Mouse (Mus musculus) adrenal gland, adult 2 months (tissue): ENCODE measurements at regions not wholly inside any gene's neighbourhood (a gene's known extent, or its start where the extent isn't known, plus 50 kb on each side); places are given as distances from the start of the nearest gene placed in this dataset.
A peak's percentile ranks its signal among the peaks of the same experiment; 100 is the strongest.

Source experiments
- DNase-seq: peaks from one replicate; pipeline ENCODE4 v3.0.0; 2021

DNA sequence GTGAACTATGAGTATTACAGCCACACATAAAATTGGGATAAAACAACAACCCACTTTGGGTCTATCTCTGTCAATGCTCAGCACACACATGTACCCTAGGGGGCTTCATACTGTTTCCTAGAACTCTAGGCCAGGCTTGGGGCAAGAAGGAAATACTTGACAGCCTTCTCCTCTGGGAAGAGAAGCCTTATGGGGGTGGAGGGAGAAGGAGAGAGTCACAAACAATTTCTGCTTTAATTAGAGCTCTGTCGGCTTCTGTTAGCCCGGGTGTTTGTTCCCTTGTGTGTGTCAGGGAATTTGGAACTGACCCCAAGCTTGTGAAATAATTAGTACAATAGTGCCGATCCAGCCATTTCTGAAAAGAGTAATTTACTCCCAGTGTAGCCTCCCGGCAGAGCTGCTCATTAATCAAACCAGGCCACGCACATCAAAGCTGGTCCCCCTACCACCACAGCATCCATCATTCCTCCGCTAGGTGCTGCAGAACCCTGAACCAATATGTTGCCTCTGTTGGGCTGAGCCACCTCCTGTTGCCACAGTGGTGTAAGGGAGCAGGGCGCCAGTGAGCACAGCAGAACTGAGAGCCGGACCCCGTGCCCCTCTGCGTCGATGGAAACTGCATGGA lies 307.3 kb downstream of the Tmem114 start:
- DNase-seq, result no peak

DNA sequence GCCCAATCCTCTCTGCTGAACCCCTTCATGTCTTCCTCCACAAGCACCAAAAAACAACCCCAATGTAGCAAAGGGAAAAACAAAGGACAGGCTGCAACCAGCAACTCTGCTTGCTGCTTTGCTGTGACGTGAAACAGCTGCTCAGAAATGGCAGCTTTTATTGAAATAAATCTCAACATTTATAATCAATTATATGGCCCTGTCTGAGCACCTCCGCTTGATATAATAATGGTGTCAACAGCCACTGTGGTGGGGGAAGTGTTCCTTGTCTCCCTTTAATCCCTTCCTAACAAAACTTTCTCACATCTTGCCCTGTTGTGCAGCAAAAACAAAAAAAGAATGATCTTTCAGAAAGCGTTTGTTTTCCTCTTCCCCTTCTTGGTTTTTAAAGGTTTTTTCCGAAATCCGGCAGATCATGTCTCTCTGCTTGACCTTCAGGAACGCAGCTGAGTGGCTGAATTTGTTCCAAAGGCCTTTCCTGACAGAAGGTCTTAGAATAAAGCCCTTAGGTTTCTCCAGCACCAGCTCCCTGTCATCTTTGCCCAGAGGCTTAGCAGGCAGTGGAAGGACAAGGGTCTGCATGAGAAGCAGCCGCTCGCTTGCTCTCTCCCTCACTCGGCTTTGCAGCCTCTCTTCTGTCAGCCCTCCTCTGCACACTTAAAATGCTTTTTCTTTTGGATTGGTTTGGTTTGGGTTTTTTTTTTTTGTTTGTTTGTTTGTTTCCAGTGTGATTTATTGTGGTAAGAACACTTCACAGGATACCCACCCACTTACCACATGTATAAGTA lies 313.4 kb downstream of the Tmem114 start:
- peak; percentile 19 for DNase-seq

DNA sequence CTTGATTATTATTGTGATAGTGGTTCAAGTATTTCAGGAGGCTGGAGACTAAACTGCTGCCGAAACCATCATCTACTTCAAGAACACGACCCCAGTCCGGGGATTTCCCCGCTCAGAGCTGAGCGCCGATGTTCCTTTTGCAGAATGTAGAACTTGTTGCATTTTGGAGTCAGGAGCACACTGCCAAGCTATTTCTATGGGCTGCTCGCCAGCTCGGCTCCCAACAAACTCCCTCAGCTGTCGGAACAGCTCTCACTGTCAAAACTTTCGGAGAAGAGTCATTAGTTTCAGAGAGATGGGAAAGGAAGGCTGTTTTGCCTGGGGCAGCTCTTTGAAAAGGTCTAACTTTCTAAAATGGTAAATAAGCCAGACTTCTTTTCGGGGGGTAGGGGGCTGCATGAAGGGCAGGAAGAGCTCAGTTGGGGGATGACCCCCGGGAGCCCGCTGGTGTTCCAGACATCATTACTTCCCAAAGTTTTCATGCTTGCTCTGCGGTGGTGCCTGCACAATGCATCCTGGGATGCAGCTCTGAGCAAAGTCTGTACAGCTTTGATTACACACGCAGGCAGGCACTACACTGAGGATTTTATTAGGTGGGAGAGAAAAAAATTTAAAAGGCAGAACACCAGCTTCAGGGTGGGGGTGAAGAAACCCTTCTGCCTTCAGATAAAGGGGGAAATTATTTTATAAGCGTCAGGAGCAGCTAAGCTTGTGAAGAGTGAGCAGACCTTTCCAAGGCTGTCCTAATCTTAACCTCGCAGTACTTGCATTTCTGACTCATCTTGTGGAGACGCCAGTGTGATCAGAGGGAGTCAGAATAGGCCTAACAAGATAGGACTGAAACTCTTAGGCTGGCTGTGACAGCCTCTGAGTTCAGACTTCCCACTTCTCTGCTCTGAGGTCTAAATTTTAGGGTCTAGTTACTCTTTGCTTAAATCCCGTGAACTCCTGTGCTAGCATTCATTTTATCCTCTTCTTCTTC lies 316.5 kb downstream of the Tmem114 start:
- DNase-seq, result peak; percentile 45

DNA sequence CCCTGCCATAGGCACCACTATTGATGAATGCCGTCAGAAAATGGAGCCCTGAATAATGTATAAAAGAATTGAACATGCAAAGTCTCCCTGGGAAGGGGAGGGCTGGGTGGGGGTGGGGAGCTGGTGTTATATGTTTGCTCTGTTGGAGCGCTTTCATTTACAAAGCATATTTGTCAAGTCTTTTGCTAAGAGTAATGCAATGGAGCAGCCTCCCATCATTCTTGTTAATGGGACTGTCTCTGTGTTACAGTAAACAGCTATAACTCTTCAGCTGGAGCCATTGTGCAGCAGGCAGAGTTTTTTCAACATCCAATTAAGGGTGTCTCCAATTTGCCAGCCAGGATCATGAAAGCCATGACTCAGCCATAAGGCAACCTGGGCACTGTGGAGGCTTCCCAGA lies 345.9 kb downstream of the Tmem114 start:
- no peak for DNase-seq

DNA sequence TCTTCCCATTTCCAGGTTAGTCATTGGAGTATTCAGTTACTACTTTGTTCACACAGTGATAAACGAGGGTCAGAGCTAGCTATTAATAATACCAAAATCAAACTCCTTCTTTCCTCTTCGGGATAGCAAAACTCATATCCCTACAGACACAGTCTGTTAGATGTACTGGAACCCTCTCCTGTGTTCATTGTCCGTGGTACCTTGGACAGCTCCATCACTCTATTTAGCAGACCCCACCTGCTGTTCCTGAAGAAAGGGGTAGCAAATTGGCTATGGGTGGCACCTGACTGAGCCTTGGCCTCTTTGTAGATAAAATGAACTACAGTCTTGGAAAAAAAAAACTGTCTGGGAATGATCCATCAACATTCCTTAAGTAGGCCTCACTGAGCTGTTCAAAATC lies 346.5 kb downstream of the Tmem114 start:
- DNase-seq, result no peak

DNA sequence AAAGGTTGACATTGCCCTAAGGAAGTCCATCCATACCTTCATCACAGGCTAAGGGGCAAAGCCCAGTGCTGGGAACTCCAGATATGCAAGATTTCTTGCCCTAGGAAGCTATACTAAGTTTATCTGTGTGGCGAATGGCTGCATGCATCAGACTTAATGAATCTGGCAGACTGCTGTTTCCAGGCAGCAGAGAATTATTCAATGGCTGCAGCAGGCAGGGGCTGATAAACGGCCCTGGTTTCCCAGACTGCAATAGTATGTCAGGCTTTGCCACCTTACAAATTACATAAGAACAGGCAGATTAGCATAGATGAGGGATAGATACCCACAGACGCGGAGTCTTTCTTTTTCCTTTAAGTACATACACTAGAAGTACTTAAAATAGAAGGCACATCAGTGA lies 350.2 kb downstream of the Tmem114 start:
- no peak for DNase-seq

DNA sequence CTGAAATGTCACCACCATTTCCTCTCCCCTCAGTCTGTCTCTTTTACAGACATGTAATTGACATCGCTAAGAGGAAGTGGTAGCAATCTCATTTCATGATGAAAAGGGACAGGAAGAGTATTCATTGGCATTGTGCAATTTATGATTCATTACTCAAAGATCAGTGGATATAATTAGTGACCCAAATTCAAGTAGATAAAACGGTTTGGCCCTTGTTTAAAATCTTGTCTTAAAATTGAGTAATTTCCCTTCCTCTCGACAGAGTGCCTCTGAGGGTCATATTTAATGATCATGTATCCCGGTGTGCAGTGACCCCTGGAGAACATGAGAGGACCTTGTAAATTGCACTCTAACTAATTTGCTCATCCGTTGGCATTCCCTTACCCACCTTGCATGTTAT lies 371.0 kb downstream of the Tmem114 start:
- DNase-seq, result no peak

DNA sequence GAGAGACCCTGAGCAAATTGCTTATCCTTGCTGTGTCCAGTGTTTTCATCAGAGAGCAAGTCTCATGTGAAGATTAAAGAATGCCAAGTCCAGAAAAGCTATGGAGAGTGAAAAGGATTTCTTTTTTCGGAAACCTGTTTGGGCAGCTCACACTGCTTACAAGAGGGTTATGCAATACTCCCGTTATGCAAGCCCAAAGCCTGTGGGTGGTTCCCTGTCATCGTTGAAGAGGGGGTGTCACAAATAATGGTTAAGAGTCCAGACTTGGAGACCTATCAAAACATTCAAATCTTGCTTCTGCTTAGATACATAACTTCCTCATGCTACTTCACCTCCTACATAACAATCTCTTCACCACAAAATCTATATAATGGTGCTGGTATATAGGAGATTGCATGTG lies 416.0 kb downstream of the Tmem114 start:
- peak; percentile 17 for DNase-seq

DNA sequence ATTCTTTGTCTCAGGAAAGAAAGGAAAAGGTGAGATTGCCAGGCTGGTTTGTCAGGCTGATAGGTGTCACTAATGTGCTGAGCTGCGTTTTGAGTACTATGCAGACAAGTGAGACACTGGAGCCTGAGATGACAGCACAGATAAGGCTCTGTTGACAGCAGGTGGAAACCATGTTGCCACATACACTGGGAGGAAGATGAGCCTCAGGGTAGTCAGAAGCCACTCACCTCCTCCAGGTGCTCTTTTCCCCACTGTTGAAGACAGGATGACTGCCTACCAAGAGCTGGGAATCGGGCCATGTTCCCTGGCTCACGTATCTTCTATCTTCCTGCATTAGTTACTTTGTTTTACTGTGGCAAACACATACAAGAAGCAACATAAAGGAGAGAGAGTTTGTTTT lies 418.3 kb downstream of the Tmem114 start:
- DNase-seq, result no peak

DNA sequence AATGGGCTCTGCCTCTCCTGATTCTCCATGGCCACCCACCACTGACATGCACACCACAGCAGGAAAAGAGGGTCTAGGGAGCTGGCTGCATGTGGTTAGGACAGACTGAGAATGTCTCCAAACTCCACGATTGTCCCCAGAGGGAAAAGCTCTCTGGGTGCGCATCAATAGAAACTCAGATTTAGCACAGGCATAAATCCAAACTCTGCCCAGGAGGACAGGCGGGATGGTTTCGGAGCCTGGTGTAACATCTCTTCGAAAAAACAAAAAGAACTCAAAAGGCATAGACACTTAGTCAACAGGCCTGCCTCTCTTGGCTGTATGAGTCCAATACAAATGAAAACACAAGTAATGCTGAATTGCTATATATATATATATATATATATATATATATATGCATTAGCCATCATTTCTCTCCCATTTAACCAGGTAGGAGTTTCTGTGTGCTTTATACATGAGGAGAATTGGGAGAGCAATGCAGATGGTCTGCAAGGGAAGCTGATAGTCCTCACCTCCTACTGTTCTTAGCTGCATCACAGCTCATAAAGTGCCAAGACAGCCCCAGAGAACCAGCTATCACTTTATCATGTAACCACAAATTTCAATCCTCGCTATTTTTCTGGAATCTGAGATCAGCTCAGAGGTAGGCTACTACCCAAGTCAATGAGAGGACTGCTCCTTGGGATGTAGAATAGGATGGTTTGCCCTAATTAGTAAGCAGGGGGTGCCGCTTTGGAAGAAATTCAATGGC lies 422.4 kb downstream of the Tmem114 start:
- no peak for DNase-seq

DNA sequence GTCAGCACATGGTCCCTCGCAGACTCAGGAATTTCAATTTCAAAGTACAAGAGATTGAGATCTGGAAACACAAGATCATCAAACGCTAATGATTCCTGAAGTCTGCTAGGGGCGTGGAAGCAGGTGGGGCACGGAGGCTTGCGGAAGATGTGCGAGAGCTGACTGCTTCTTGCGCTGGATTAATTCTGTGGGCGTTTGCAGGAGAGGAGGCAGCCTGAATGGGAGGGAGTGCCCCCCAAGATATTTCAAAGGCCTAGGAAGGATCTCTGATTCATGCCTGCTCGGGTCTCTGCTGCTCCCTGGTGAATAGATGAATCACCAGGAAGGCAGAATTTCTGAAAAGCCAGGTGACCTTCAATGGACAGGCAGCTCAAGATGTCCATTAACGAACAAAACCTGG lies 442.1 kb downstream of the Tmem114 start:
- peak; percentile 42 for DNase-seq

DNA sequence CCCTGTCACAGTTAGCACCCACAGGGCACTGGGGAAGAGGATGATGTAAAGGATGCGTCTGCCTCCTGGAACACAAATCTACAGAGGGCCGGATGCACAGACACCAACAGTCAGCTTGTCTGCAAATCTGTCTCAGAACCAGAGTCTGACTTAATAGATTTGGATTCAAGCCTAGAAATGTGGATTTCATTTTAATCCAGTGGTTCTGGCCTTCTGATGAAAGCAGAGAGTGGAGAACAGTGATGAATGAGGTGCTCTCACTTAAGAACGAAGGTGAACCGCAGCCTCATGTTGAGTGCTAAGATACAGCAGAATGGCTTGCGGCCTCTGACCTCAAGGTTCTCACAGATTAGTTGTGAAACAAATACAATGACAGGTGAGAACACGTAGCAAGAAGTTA lies 446.5 kb downstream of the Tmem114 start:
- no peak for DNase-seq

DNA sequence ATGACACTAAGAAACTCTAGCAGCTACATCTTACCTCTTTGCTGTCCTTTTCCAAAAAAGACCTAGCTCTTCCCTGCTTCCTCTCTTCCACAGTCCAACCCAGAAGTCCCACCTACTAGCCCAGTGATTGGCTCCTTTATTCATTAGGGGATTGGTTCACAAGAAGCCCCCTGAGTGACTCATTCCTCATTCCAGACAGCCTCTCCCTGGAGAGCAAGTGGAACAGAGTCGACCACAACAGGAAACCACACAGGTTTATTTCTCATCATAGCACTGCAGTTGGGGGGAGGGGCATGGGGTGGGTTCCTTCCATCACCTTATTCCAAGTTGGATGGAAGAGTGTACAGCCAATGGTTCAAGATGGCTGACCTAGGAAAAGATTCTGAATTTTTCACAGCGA lies 473.3 kb downstream of the Tmem114 start:
- DNase-seq, result no peak

DNA sequence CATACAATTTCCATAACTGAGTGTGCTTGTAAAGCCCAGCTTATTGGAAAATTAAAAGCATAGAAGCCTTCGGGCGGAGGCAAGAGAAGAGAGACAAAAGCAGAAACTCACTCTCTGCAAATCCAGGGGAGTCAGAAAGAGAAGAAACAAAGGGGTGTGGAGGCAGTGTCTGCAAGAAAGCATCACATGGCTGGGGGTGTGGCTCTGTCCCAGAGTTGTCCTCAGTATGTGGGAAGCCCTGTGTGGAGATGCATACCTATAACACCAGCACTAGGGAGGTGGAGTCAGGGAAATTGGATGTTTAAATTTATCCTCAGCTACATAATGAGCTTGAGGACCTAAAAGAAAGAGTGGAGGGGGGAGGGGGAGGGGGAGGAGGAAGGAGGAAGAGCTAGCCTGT lies 482.6 kb downstream of the Tmem114 start:
- no peak for DNase-seq

DNA sequence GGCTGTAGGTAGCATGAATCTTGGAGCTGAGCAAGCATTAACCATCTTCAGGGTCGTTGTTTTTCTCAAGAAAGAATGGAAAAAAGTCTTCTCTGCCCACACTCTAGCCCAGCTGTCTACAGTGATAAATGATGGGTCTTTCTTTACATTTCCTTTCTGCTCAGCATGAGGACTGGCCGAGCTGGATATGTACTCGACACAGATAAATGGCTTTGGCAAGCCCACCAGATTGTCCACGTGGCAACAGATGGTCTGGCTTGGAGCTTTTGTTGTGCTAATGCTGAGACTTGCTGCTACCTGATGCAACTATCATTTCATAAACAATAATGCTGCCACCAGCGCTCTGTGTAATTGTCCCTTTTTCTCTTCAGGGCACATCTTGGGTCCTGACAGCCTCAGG lies 487.8 kb downstream of the Tmem114 start:
- DNase-seq, result no peak

DNA sequence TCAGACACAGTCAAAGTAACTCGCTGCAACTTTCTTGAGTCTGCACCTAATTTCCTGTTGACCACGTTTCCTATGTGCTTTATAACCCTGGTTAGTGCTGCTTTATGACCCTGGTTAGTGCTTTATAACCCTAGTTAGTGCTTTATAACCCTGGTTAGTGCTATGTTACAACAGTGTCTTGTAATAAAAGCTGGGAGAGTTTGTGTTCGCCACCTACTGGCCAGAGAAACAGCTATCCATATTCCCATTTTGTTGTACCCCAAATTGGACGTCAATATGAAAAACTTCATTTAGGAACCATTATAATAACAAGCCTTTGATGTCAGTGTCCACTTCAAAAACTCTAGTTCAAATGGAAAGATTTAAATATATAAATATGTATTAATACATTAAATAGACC lies 492.6 kb downstream of the Tmem114 start:
- DNase-seq, result no peak

DNA sequence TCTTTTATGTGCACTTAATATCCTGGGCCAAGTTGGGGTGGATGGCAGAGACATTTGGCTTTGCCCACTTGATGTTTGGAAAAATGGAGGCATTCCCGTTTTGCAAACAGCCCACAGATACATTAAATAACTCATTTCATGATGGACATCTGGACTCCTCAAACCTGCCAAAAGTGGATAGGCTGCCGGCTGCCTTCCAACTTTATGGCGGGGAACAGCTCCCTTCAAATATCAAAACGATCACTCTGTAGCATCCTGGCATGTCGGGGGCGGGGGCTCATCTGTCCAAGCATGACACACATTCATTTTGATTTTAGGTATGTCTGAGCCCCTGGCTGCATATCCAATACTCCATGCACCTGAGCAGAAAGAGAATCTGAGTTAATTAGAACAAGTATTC lies 493.3 kb downstream of the Tmem114 start:
- no peak for DNase-seq

DNA sequence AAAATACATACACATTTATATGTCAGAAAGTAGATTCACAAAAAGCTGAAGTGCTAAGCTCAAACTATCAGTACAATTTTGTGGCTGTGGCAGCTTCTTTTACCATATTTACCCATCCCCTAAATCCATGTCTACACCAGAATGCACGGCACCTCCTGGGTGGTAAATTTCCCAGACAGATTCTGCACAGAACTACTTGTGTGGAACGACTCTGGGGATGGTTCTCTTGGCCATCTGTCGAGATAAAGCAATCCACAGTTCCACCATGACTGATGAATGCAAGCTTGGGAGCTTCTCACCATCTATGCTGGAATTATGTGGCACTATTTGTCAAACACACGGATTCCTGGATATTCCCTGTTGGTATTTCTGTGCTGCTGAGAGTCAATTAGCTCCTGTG lies 495.8 kb downstream of the Tmem114 start:
- no peak for DNase-seq

DNA sequence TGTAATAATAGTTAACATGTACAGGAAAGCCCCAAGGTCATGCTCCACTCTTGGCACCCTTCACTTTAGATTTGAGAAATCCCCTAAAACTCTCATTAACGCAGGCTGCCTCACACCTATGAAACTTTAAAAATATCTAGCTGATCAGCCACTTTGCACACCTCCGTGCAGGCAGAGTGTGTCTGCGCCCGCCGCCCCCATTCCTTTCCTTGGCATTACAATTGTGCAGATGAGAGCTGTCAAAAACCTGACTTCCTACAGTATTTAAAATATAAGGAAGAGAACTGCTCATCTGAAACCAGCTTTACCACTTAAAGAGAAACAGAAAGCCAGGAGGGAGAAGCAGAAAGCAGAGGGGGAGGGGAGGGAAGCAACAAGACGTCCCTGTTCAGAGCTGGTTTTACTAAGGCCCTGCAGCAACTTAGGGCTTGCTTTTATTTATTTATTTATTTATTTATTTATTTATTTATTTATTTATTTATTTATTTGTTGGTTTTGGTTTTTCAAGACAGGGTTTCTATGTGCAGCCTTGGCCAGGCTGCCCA lies 496.5 kb downstream of the Tmem114 start:
- no peak for DNase-seq

DNA sequence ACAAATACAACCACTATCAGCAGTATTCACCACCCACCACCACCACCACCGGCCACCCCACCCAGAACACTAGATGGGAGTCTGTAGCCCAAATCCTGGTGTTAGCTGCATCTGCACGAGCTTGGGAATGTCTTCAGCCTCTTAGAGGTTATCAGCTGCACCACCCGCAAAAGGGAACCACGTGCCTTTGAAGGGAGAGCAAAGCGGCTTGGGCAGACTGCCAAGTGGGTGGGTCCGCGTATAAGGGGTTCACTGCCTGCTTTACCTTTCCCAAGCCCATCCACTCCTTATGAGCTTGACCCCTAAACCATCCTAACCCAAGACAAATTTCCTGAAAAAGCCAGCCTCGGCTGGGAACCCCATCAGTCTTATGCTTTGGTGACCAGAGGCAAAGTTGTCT lies 497.2 kb downstream of the Tmem114 start:
- no peak for DNase-seq

DNA sequence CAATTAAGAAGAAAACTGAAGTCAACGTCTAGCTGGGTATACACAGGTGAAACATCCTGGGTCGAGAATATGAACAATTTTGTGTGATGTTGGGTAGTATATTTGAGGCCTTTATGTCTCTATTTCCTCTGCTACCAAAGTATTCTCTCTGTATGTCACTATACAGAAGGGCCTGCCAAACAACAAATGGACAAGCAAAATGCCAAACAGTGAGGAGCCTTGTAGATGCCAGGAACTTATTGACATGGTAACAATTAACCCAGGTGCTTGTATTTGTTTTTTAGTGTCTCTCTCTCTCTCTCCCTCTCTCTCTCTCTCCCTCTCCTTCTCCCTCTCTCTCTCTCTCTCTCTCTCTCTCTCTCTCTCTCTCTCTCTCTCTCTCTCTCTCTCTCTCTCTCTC lies 529.1 kb downstream of the Tmem114 start:
- DNase-seq, result no peak

DNA sequence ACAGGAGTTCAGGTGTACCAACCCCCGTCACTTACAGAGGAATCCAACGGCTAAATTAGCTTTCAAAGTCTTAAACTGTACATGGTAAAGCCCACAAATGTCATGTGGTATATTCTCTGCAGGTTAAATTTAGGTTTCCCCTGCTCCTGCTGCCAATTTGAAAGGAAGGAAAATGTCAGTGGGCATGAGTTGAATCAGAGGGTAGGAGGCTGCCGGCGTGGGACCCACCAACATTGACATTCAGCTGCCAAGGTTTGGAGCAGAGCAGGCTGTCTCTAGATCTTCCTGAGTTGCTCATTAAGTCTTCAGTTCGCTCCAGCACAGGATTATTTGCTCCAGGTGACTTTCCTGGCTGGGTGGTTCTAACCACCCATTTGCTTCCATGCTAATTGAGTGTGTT lies 532.1 kb downstream of the Tmem114 start:
- DNase-seq, result no peak
